ENCODE assay signal across 23 mouse cellular contexts in genomic region chr6:35154540-35154939, GRCm38 (mm10).
"Had no signal": no experiment of that assay in that cellular context is flagged by ENCODE, and none has a peak within 500 bp of the region (broad histone marks: within the 10 kb centered on the region; RNA-seq: fewer than 3 reads in every experiment).

No protein-coding gene starts in this region.

- H3K4me2 ChIP-seq: liver, embryonic 15.5 days; lung, embryonic 15.5 days; midbrain, embryonic 12.5 days; neural tube, embryonic 13.5 days; neural tube, embryonic 15.5 days had no signal

- H3K27me3 ChIP-seq: liver, embryonic 15.5 days; lung, embryonic 15.5 days; midbrain, embryonic 12.5 days; neural tube, embryonic 13.5 days; neural tube, embryonic 15.5 days had no signal

- DNase-seq: liver, postnatal 0 days; lung, adult 2 months; lung, postnatal 14 days; lung, postnatal 36 days; midbrain, embryonic 14.5 days; retina, postnatal 1 day; right cerebral cortex, adult 18-20 months; right cerebral cortex, postnatal 25 days; right cerebral cortex, postnatal 4 days; spleen, adult 18-20 months; thymus, adult 2 months; thymus, postnatal 14 days; thymus, postnatal 36 days had no signal

- H3K4me1 ChIP-seq: liver, embryonic 15.5 days; lung, embryonic 15.5 days; midbrain, embryonic 10.5 days; midbrain, embryonic 12.5 days; neural tube, embryonic 13.5 days; neural tube, embryonic 15.5 days had no signal

- ATAC-seq: liver, postnatal 0 days; lung, postnatal 0 days; midbrain, embryonic 16.5 days had no signal

- H3K36me3 ChIP-seq: liver, embryonic 15.5 days; lung, embryonic 15.5 days; midbrain, embryonic 10.5 days; midbrain, embryonic 12.5 days; neural tube, embryonic 13.5 days; neural tube, embryonic 15.5 days had no signal

- H3K27ac ChIP-seq: liver, embryonic 15.5 days; lung, embryonic 15.5 days; macrophage; midbrain, embryonic 10.5 days; midbrain, embryonic 12.5 days; neural tube, embryonic 13.5 days; neural tube, embryonic 15.5 days had no signal

- H3K9me3 ChIP-seq: liver, embryonic 15.5 days; lung, embryonic 15.5 days; midbrain, embryonic 10.5 days; midbrain, embryonic 12.5 days; neural tube, embryonic 13.5 days; neural tube, embryonic 15.5 days had no signal

- H3K9ac ChIP-seq: liver, embryonic 15.5 days; liver, postnatal 0 days; lung, embryonic 15.5 days; midbrain, embryonic 12.5 days; neural tube, embryonic 13.5 days; neural tube, embryonic 15.5 days had no signal

- H3K4me3 ChIP-seq: liver, embryonic 15.5 days; lung, embryonic 15.5 days; midbrain, embryonic 10.5 days; midbrain, embryonic 12.5 days; myocyte; neural tube, embryonic 13.5 days; neural tube, embryonic 15.5 days had no signal
